Mouse (Mus musculus) heart, postnatal 14 days (tissue): ENCODE results near the gene Ercc2. TPM values are rescaled to one million over a fixed set of nuclear protein-coding genes. Genes with fewer than 3 reads are reported as not detected.

Source experiments
- DNase-seq, 2 experiments: peaks; one replicate each; pipeline ENCODE4 v3.0.0; 2021 to 2022
- intact Hi-C: fragments of 180-260 bp; cut with DNase I; formaldehyde crosslinking; loops from one replicate; pipeline ENCODE4 v1.15.1; 2025
- microRNA-seq, 2 experiments: library from miRNA; unstranded; fragments of <30 nt; microRNA quantifications; one replicate each; pipeline ENCODE4 v1.2.0; 2021 to 2022
- total RNA-seq, 2 experiments: library from RNA; stranded (reverse); gene quantifications; 2 replicates each; pipeline ENCODE4 v1.2.3; 2021

Ercc2 gene
- total RNA-seq, 2 experiments from 2014 or later = 12.4 to 15.7 TPM

GRCm38 (mm10) chr7:19436276-19436675 lies 54.5 kb downstream of the Ercc2 start:
- intact Hi-C loops = no loop called here
- DNase-seq = no peak

- intact Hi-C loops = no loop called here
- no peak for DNase-seq
Measured at GRCm38 (mm10) chr7:19437048-19437447, 55.2 kb downstream of the Ercc2 start.

- DNase-seq = no peak
Measured at GRCm38 (mm10) chr7:19441448-19442091, 59.8 kb downstream of the Ercc2 start.

GRCm38 (mm10) chr7:19443344-19443743 lies 61.5 kb downstream of the Ercc2 start:
- DNase-seq = peak; percentile 87 to 94
- intact Hi-C loops = loop anchor here (2.0 to 5.0 kb wide), 4 partner anchors 27 to 149 kb away; no protein-coding TSS in a partner anchor

More at GRCm38 (mm10) chr7:19441448-19442091, 59.8 kb downstream of the Ercc2 start:
- intact Hi-C loops = loop anchor here (2.0 to 5.0 kb wide), 4 partner anchors 29 to 151 kb away; no protein-coding TSS in a partner anchor

- intact Hi-C loops = loop anchor here (5.0 kb wide), 2 partner anchors 128 to 148 kb away; no protein-coding TSS in a partner anchor
- no peak for DNase-seq
Measured at GRCm38 (mm10) chr7:19444801-19445200, 63.0 kb downstream of the Ercc2 start.

Small RNAs within 50 kb of the gene (microRNA-seq; reads per million reads assigned to microRNA genes)
- gene Mir343 = 0 reads per million in 2 experiments

Other genes with a start within 250 kb of the Ercc2 start
- 1 to 10 TPM; 5.9 to 6.1 TPM for gene Qpctl, start 232.7 kb upstream of the Ercc2 start, total RNA-seq
- 10 to 100 TPM; 62.8 to 70.8 TPM for gene Snrpd2, start 232.3 kb upstream of the Ercc2 start, total RNA-seq
- gene Gipr, start 215.9 kb upstream of the Ercc2 start, total RNA-seq = under 1 TPM; 0.37 to 0.55 TPM
- gene Eml2, start 205.6 kb upstream of the Ercc2 start, total RNA-seq = 10 to 100 TPM; 37.9 to 43.0 TPM
- gene Gpr4, start 169.5 kb upstream of the Ercc2 start, total RNA-seq = 10 to 100 TPM in 1 of 2 experiments, 1 to 10 TPM in 1; 9.9 to 11.2 TPM
- 10 to 100 TPM; 54.8 to 58.3 TPM for gene Opa3, start 153.7 kb upstream of the Ercc2 start, total RNA-seq
- 10 to 100 TPM; 55.7 to 59.1 TPM for gene Vasp, start 110.2 kb upstream of the Ercc2 start, total RNA-seq
- gene Ppm1n, start 101.9 kb upstream of the Ercc2 start, total RNA-seq = not detected
- gene Rtn2, start 99.4 kb upstream of the Ercc2 start, total RNA-seq = 100 to 1,000 TPM; 106 to 122 TPM
- gene Fosb, start 72.0 kb upstream of the Ercc2 start, total RNA-seq = 1 to 10 TPM in 1 of 2 experiments, under 1 TPM in 1; 0.60 to 1.2 TPM
- 10 to 100 TPM; 41.1 to 48.0 TPM for gene Ercc1, start 37.2 kb upstream of the Ercc2 start, total RNA-seq
- gene Cd3eap, start 22.5 kb upstream of the Ercc2 start, total RNA-seq = 1 to 10 TPM; 6.5 to 9.4 TPM
- gene Ppp1r13l, start 22.3 kb upstream of the Ercc2 start, total RNA-seq = 10 to 100 TPM; 25.0 to 28.4 TPM
- gene Klc3, start 22.1 kb downstream of the Ercc2 start, total RNA-seq = under 1 TPM; 0.45 to 0.63 TPM
- 1,000 to 10,000 TPM; 3,946 to 4,137 TPM for gene Ckm, start 22.8 kb downstream of the Ercc2 start, total RNA-seq
- 10 to 100 TPM; 23.3 to 25.0 TPM for gene Mark4, start 76.8 kb downstream of the Ercc2 start, total RNA-seq
- gene Exoc3l2, start 81.3 kb downstream of the Ercc2 start, total RNA-seq = 1 to 10 TPM in 1 of 2 experiments, under 1 TPM in 1; 0.79 to 1.1 TPM
- gene Bloc1s3, start 126.4 kb downstream of the Ercc2 start, total RNA-seq = 1 to 10 TPM; 2.0 to 2.2 TPM
- gene Trappc6a, start 126.4 kb downstream of the Ercc2 start, total RNA-seq = 10 to 100 TPM; 48.9 to 49.6 TPM
- not detected for gene Nkpd1, start 135.8 kb downstream of the Ercc2 start, total RNA-seq
- 10 to 100 TPM; 41.3 to 41.5 TPM for gene Ppp1r37, start 181.1 kb downstream of the Ercc2 start, total RNA-seq
- gene Zfp296, start 195.3 kb downstream of the Ercc2 start, total RNA-seq = under 1 TPM; 0.20 to 0.36 TPM
- 10 to 100 TPM; 45.6 to 49.8 TPM for gene Gemin7, start 195.6 kb downstream of the Ercc2 start, total RNA-seq
- gene Clasrp, start 222.5 kb downstream of the Ercc2 start, total RNA-seq = 10 to 100 TPM; 21.5 to 22.6 TPM
- 1 to 10 TPM; 6.3 to 9.6 TPM for gene Relb, start 247.4 kb downstream of the Ercc2 start, total RNA-seq